Mouse (Mus musculus): Measurements from ENCODE around the gene Zfp704. TPM values are rescaled to one million over a fixed set of nuclear protein-coding genes. Genes with fewer than 3 reads are reported as not detected.

The Zfp704 gene
- total and polyA plus RNA-seq, 2 experiments from 2014 or later = 13.0 to 70.4 TPM

DNA sequence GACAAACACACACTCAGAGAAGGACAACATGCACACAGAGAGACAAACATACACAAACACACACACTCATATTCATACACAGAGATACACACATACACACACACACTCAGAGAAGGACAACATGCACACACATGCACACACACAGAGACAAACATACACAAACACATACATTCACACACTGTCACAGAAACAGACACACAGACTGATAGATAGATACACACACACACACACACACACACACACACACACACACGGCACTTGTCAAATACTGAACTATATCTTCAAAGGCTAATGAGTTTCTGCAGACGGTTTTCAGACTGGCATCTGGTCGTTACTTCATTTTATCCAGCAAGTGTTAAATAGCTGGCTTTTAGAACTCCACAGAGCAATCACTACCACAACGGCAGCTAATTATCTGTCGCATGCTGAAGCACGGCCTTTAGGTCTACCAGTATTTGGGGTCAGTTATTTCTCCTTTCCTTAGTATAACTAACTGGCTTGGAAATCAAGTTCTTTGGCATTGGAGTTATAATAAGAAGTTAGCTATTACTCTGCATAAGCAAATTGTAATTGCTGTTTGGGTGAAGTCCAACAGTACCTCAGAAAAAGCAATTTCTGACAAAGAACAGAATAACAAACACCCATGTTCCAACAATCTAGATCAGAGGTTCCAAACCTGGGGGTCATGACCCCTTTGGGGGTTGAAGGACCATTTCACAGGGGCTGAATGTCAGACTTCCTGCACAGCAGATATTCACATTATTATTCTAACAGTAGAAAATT is 51.9 kb downstream of the Zfp704 start:
- Histone ChIP-seq H3K9ac (no peak overlapping the region), H3K4me2 (ENCODE audit: low read depth) (no peak overlapping the region), H3K4me1 (ENCODE audit: insufficient read depth) (0 out of 2 replicates have a peak, but pooled peaks cover 3% of the 10 kb centered on the region), H3K9me3 (ENCODE audit: low read length) (no peaks in the 10 kb centered on the region), H3K27ac (ENCODE audit: low read depth, low read length) (no peak overlapping the region), H3K4me3 (ENCODE audit: low read depth, low read length) (no peak overlapping the region), H3K36me3 (ENCODE audit: insufficient read depth) (no peaks in the 10 kb centered on the region), H3K27me3 (ENCODE audit: insufficient read depth, low read length) (no peaks in the 10 kb centered on the region)
- DNase-seq (peak; percentile 45), ATAC-seq (peak; percentile 28; the same call in 1 of the 2 replicates)
- WGBS = 17% methylated on average over 6 of the region's 6 CpGs
- no peak for TF ChIP-seq CTCF (IDR thresholded peaks at IDR 0.05; ENCODE audit: low read depth)

DNA sequence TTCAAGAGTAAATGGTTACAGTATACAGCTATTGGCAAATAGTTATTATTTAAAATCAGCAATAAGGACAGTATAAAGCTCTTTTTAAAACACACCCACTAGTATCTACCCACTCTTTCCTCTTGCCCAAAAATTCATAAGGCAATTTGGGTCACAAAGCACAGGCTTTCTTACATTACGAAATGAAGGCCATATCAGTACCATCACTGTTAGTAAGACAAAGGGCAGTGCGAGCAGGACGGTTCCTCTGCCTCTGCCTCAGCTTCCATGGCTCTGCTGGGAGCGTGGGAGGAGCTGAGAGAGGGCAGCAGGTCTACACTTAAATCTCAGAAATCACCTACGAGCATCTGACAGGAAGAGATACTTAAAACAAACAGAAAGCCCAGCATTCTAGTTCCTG is 53.7 kb downstream of the Zfp704 start:
- H3K4me3 ChIP-seq (ENCODE audit: low read depth, low read length) = no peak overlapping the region
- no peak for TF ChIP-seq CTCF (IDR thresholded peaks at IDR 0.05; ENCODE audit: low read depth)
- no peak overlapping the region for H3K27ac ChIP-seq (ENCODE audit: low read depth, low read length)
- 73% methylated on average over 5 of the region's 5 CpGs for WGBS
- H3K4me2 ChIP-seq (ENCODE audit: low read depth) = no peak overlapping the region
- H3K27me3 ChIP-seq (ENCODE audit: insufficient read depth, low read length) = no peaks in the 10 kb centered on the region
- no peak overlapping the region for H3K9ac ChIP-seq
- DNase-seq (no peak), ATAC-seq (no peak)
- no peaks in the 10 kb centered on the region for H3K4me1 ChIP-seq (ENCODE audit: insufficient read depth)
- H3K36me3 ChIP-seq (ENCODE audit: insufficient read depth) = no peaks in the 10 kb centered on the region
- H3K9me3 ChIP-seq (ENCODE audit: low read length) = no peaks in the 10 kb centered on the region

DNA sequence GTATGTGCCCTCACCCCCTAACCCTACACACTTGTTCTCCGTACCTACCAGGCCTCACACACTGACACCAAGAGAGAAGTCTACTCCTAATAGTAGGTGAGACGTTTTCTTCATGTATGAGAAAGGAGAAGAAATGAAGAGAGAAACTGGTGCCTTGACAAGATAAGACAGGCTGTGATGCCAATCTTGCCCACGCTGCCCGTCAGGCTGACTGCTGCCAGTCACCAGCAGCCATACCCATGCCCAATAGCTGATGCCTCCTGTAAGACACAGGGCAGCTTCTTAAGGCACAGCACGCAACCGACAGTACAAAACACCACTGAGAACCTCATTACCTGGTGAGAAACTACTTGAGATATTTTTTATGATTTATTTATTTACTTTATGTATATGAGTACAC is 55.0 kb downstream of the Zfp704 start:
- Histone ChIP-seq H3K4me2 (ENCODE audit: low read depth) (no peak overlapping the region), H3K9me3 (ENCODE audit: low read length) (no peaks in the 10 kb centered on the region), H3K4me1 (ENCODE audit: insufficient read depth) (no peaks in the 10 kb centered on the region), H3K4me3 (ENCODE audit: low read depth, low read length) (no peak overlapping the region), H3K27me3 (ENCODE audit: insufficient read depth, low read length) (no peaks in the 10 kb centered on the region), H3K27ac (ENCODE audit: low read depth, low read length) (no peak overlapping the region), H3K36me3 (ENCODE audit: insufficient read depth) (no peaks in the 10 kb centered on the region), H3K9ac (no peak overlapping the region)
- 92% methylated on average over 6 of the region's 6 CpGs for WGBS
- no peak for TF ChIP-seq CTCF (IDR thresholded peaks at IDR 0.05; ENCODE audit: low read depth)
- no peak for ATAC-seq
- no peak for DNase-seq

DNA sequence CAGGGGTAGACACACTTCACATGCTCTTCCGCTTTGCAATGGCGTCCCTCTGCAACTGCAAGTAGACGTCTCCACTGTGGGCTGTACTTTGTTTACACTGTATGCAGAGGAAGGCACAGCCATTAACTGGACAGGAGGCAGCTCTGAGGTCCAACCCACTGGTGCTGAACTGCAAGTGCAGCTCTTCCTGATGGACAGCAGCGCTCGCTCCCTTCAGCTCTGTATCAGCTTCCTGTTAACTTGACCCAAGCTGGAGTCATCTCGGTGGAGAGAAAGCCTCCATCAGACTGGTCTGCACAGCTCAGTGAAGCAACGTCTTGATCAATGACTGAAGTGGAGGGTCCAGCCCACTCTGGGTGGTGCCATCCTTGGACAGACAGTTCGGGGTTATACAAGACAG is 57.6 kb downstream of the Zfp704 start:
- Histone ChIP-seq H3K9me3 (ENCODE audit: low read length) (no peaks in the 10 kb centered on the region), H3K9ac (no peak overlapping the region), H3K4me1 (ENCODE audit: insufficient read depth) (peaks cover 8% of the 10 kb centered on the region; the same call in 1 of the 2 replicates), H3K4me3 (ENCODE audit: low read depth, low read length) (no peak overlapping the region), H3K27me3 (ENCODE audit: insufficient read depth, low read length) (no peaks in the 10 kb centered on the region), H3K36me3 (ENCODE audit: insufficient read depth) (no peaks in the 10 kb centered on the region), H3K27ac (ENCODE audit: low read depth, low read length) (no peak overlapping the region), H3K4me2 (ENCODE audit: low read depth) (no peak overlapping the region)
- 79% methylated on average over 8 of the region's 8 CpGs for WGBS
- no peak for TF ChIP-seq CTCF (IDR thresholded peaks at IDR 0.05; ENCODE audit: low read depth)
- ATAC-seq (no peak), DNase-seq (no peak)

DNA sequence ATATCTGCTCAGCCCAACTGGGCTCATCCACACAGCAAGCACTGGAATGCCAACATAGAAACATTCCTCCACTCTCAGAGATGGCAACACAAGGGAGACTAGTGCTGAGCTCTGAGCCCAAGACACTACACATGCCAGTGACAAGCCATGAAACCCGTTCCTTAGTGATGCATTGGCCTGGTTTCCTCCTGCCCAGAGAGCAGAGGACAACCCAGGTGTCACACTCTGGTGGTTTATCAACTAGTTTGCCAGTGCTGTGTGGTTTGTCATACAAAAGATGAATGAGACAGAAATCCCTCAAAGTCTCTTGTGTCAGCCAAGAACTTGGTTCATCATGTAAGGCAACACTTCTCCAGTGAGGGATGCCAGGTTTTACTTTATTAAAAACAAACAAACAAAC is 59.0 kb downstream of the Zfp704 start:
- no peak for ATAC-seq
- H3K4me2 ChIP-seq (ENCODE audit: low read depth) = no peak overlapping the region
- no peak for DNase-seq
- no peaks in the 10 kb centered on the region for H3K27me3 ChIP-seq (ENCODE audit: insufficient read depth, low read length)
- H3K4me1 ChIP-seq (ENCODE audit: insufficient read depth) = peaks cover 11% of the 10 kb centered on the region; the same call in 1 of the 2 replicates
- H3K4me3 ChIP-seq (ENCODE audit: low read depth, low read length) = no peak overlapping the region
- H3K36me3 ChIP-seq (ENCODE audit: insufficient read depth) = no peaks in the 10 kb centered on the region
- TF ChIP-seq CTCF (IDR thresholded peaks at IDR 0.05; ENCODE audit: low read depth) = no peak
- H3K9me3 ChIP-seq (ENCODE audit: low read length) = no peaks in the 10 kb centered on the region
- WGBS = 88% methylated on average over 1 of the region's 1 CpGs
- no peak overlapping the region for H3K9ac ChIP-seq
- H3K27ac ChIP-seq (ENCODE audit: low read depth, low read length) = no peak overlapping the region

DNA sequence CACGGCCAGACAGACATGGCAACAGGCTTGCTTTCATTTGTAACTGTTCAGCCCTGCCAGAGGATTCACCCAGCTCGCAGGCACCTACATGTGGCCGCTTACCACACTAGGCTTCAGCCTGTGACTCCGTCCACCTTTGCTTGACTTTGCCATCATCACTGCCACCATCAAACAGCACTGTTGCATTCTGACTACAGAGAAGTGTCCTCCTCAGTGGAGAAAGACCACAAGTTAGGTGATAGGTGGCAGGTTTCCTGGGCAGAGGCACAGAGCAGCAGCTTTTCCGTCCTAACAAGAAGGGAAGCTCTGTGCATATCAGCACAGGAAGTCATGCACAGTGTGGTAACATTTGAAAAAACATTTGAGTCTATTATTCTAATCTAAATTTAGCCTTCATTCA is 60.1 kb downstream of the Zfp704 start:
- Histone ChIP-seq H3K4me2 (ENCODE audit: low read depth) (no peak overlapping the region), H3K9me3 (ENCODE audit: low read length) (no peaks in the 10 kb centered on the region), H3K27me3 (ENCODE audit: insufficient read depth, low read length) (no peaks in the 10 kb centered on the region), H3K4me3 (ENCODE audit: low read depth, low read length) (no peak overlapping the region), H3K27ac (ENCODE audit: low read depth, low read length) (no peak overlapping the region), H3K36me3 (ENCODE audit: insufficient read depth) (no peaks in the 10 kb centered on the region), H3K4me1 (ENCODE audit: insufficient read depth) (peaks cover 11% of the 10 kb centered on the region; the same call in 1 of the 2 replicates), H3K9ac (no peak overlapping the region)
- DNase-seq = no peak
- TF ChIP-seq CTCF (IDR thresholded peaks at IDR 0.05; ENCODE audit: low read depth) = no peak
- WGBS = 87% methylated on average over 5 of the region's 5 CpGs
- ATAC-seq = no peak

DNA sequence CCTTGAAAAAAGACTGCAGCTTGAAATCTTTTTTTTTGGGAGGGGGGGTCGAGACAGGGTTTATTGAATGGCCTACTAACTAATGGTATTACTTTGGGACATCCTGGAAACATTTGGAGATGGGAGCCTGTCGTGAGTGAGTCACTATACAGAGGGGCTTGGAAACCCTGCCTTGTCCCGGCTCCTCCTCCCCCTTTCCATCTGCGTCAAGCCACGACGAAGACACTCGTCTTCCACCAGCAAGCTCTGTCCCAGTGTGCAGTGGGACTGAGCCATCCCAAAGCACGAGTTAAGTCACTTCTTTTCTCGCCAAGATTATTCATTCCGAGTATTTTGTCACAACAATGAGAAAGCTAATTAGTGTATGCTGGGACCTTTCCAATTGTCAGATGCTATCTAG is 61.7 kb downstream of the Zfp704 start:
- no peaks in the 10 kb centered on the region for H3K27me3 ChIP-seq (ENCODE audit: insufficient read depth, low read length)
- no peaks in the 10 kb centered on the region for H3K36me3 ChIP-seq (ENCODE audit: insufficient read depth)
- WGBS = 31% methylated on average over 10 of the region's 10 CpGs
- no peaks in the 10 kb centered on the region for H3K9me3 ChIP-seq (ENCODE audit: low read length)
- peak; percentile 57; the same call in 1 of the 2 replicates for ATAC-seq
- TF ChIP-seq CTCF (IDR thresholded peaks at IDR 0.05; ENCODE audit: low read depth) = no peak
- H3K9ac ChIP-seq = no peak overlapping the region
- no peak for DNase-seq
- no peak overlapping the region for H3K27ac ChIP-seq (ENCODE audit: low read depth, low read length)
- H3K4me1 ChIP-seq (ENCODE audit: insufficient read depth) = peaks cover 11% of the 10 kb centered on the region; the same call in 1 of the 2 replicates
- no peak overlapping the region for H3K4me3 ChIP-seq (ENCODE audit: low read depth, low read length)
- H3K4me2 ChIP-seq (ENCODE audit: low read depth) = no peak overlapping the region
